Mouse (Mus musculus) cerebellum, postnatal 10 days (tissue): Measurements from ENCODE around the gene Fv1.

Source experiments
- DNase-seq, 2 experiments: peaks; one replicate each; pipeline ENCODE4 v3.0.0; 2021; ENCODE audit warnings: mixed read lengths in 2 of 2

The Fv1 gene

GRCm38 (mm10) chr4:147886158-147886557 is 17.4 kb downstream of the Fv1 start:
- no peak for DNase-seq

GRCm38 (mm10) chr4:147887277-147887676 is 18.5 kb downstream of the Fv1 start:
- no peak for DNase-seq

DNA sequence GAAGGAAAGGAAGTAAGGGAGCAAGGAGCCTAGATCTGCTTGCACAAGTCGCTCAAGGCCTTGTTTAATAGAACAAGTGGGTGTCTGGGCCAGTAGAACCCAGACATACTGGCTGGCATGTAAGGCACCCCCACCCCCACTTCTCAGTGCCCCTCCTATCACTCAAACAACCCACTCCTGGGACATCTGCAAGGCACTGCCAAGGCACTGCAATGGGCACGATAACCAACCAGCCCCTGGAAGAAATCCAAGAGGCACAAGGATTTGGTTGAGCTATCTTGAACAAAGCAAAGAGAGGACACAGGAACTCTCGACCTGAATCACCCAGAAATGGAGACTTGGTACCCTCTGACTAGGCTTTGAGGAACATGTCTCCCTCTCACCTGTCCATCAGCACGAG is 19.5 kb downstream of the Fv1 start:
- no peak for DNase-seq

DNA sequence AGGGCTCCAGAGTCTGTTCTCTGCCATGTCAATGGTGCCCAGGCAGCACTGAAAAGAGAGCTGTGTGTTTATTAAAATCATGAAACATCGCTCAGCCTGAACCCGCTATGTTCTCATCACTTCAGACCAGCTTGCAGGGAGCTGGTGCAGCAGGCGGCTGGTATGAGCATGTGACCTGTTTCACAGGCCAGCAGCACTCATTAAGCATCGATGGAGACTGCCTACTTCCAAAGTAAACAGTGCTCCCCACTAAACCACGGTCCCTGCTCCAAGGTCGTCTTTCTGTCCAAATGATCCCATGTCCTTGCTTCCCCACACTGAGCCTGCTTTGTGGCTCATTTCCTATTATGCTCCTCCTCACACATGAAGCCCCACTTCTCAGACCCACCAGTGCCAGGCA is 21.6 kb downstream of the Fv1 start:
- no peak for DNase-seq

DNA sequence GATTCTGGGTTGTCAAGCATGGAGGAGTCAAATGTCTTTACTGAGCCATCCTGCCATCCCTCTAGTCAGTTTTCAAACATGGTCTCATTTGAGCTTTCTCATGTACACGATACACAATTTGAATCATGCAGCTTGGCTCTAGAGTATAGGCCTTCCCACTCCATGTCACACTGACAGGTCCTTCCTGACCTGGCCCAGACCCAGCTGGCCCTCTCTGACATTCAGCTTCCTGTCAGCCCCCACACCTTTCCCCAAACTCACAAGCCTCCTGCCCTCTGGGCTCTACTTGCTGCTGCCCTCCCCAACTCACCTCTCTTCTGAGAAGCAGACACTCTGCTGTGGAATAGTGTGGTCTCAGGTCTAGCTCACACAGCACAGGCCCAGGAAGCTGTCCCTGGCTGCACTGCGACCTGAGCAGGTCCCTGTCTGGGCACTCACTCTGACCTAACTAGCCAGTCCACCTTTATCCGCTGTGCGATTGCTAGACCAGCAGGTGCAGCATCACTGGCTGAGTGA is 27.1 kb downstream of the Fv1 start:
- DNase-seq: no peak

GRCm38 (mm10) chr4:147896411-147896810 is 27.6 kb downstream of the Fv1 start:
- DNase-seq: no peak

DNA sequence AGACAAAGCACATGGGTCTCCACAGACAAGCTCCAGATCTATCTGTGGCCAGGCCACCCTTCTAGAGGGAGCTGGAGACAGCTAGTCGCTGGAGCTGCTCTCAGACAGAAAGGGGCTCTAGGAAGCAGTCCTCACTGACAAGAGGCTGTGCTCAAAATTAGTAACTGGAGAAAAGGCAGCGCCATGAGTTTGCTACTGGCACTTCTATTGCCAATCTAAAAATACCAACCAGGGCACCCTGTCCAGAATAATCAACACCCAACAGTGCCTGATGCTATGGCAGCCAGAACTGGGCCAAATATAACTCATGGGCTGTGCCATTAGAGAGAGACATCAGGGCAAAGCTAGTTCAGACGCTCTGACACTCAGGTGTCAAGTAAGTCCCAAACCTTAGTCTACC is 28.6 kb downstream of the Fv1 start:
- DNase-seq: no peak

GRCm38 (mm10) chr4:147900452-147900851 is 31.7 kb downstream of the Fv1 start:
- DNase-seq: no peak

GRCm38 (mm10) chr4:147902906-147903500 is 34.2 kb downstream of the Fv1 start:
- DNase-seq: no peak

DNA sequence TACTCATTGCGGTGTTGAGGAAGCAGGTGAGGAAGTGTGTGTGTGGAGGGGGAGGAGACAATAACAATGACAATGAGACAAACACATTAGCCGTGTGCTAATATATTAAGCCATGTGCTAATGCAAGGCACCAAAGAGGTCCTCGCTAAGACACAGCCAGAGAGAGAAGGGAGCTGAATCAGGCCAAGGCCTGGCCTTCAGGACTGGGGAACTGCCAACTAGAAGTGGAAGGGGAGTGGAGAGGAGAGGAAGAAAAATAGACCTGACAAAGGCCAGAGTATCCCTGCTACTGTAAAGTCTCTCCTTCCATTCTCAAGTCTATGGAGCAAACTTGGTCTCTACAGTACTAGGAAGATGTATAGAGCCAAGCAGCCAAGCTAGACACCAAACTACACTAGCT is 34.8 kb downstream of the Fv1 start:
- no peak for DNase-seq

DNA sequence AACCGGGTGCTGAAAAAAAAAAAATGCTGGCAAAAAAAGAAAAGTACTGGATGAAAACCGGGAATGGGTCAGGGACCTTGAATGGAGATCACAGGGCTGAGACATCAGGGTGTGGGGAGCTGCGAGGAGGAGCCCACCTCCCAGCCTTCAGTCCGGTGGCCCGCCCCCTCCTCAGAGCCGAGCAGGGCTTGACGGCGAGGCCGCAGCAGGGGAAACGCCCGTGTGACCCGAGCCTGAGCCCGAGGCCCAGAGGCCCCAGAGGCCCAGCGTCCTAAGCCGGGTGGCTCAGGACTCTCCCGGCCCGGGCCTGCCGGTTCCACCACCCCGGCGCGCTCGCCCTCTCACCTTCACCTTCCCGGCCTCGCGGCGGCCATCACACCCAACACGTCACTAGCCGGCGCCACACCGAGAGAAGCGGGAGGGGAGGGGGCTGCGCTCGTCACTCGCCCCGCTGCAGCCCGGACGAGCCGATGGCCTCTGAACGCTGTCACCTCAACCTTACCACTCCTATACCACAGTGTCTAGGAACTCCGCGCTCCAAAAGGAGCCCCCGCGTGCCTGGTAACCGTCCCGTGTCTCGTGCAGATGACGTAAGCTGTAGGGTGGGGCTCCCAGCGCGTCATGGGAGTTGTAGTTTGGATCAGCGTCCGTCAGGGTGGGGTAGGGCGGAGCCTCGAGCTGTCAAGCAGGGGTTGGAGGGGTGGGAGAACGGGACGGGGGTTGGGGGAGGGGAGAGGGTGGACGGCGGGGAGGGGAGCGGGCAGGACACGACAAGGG is 35.7 kb downstream of the Fv1 start, which contains the start of gene Mfn2:
Mfn2 (minus strand) TSS at position 392 of the 777 bp plus-strand sequence.
- DNase-seq: peak; percentile 96

DNA sequence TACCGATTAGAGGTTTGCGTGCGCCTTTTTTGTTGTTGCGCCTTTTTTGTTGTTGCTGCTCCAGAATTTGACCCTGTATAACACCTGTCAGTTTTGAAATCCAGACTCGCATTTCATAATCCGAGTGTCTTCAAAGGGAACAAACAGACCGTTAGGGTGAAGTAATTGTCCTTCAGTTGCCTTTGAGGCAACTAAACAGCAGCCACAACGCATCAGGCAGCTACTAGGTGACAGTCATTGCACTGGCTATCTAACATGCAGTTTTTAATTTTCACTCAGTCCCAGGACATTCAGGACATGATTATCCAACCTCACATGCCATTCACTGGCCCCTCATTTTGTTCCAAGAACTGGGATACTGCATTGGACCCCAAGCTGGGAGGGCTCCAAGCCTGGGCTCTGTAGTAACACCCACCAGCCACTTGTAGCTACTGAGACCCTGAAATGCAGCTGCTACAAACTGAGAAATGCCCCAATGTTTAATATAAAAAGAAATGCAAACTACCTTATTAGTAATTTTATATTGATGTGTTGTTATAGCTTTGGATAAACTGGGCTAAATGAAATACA is 36.4 kb downstream of the Fv1 start:
- DNase-seq: peak; percentile 50 to 57

GRCm38 (mm10) chr4:147906230-147906629 is 37.5 kb downstream of the Fv1 start:
- no peak for DNase-seq

GRCm38 (mm10) chr4:147909486-147909885 is 40.7 kb downstream of the Fv1 start:
- no peak for DNase-seq

DNA sequence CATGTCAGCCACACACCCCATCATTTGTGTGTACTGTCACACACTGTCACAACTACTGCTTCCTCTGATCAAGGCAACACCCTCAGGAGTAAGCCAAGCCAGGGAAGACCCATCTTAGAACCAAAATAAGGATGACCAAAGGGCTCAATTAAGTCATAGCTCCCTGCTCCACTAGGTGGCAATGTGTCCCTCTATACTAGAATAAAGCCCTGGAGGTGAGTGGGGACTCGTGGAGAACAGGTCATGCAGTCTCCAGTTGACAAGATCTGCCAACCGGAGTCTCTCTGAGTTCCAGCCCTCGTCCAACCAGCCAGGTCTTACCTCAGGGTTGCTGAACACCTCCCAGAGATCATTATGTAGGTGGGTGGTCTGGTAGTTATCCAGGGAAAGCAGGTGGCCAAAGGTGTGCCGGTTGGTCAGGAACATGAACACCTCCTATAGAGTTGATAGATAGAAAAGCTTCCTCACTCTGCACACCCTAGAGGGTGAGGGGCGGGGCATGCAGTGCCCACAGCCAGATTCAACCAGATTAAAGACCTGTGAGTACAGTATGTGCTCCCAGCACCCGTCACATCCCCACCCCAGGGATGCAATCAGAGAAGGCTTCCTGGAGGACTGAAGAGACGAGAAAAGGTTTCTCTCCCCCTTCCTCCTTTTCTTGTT is 49.8 kb downstream of the Fv1 start:
- peak; percentile 69 to 78 for DNase-seq
